Mouse (Mus musculus): ENCODE results near the gene Alyref. TPM values are rescaled to one million over a fixed set of nuclear protein-coding genes. Genes with fewer than 3 reads are reported as not detected.

Gene Alyref
- polyA plus RNA-seq, 1 experiment from 2014 or later = 820 TPM

GRCm38 (mm10) chr11:120572752-120573584 is 25.2 kb downstream of the Alyref start, which contains the start of gene P4hb:
Gene P4hb (minus strand): TSS chr11:120573253.
- Histone ChIP-seq H3K4me1 (ENCODE audit: control insufficient read depth, insufficient read depth, low read length) (peaks cover 12% of the 10 kb centered on the region), H3K27me3 (ENCODE audit: control insufficient read depth, insufficient read depth, low read length) (no peaks in the 10 kb centered on the region), H3K9me3 (ENCODE audit: control insufficient read depth, low read length) (no peaks in the 10 kb centered on the region), H3K4me3 (ENCODE audit: low read depth, low read length) (peak within 1 kb of the TSS; percentile 97), H3K27ac (ENCODE audit: low read depth, low read length) (peak within 1 kb of the TSS; percentile 89), H3K4me2 (peak within 1 kb of the TSS; percentile 57), H3K9ac (ENCODE audit: low read length) (peak within 1 kb of the TSS; percentile 96), H3K36me3 (ENCODE audit: control insufficient read depth, insufficient read depth, low read length) (peaks cover 24% of the 10 kb centered on the region)
- DNase-seq (ENCODE audit: low spot score, missing footprints) (peak; percentile 100), ATAC-seq (ENCODE audit: low FRiP score) (peak; percentile 97)
- under 1% methylated on average over 93 of the region's 94 CpGs for WGBS

- Histone ChIP-seq H3K9me3 (ENCODE audit: control insufficient read depth, low read length) (no peaks in the 10 kb centered on the region), H3K36me3 (ENCODE audit: control insufficient read depth, insufficient read depth, low read length) (peaks cover 23% of the 10 kb centered on the region)
- WGBS = under 1% methylated on average over 21 of the region's 24 CpGs
Measured at GRCm38 (mm10) chr11:120572417-120572751, 25.8 kb downstream of the Alyref start.

GRCm38 (mm10) chr11:120571754-120572416 is 26.3 kb downstream of the Alyref start:
- H3K4me2 ChIP-seq = peak overlapping the region; percentile 57
- H3K4me3 ChIP-seq (ENCODE audit: low read depth, low read length) = peak overlapping the region; percentile 97
- H3K36me3 ChIP-seq (ENCODE audit: control insufficient read depth, insufficient read depth, low read length) = peaks cover 23% of the 10 kb centered on the region
- no peak for ATAC-seq (ENCODE audit: low FRiP score)
- no peaks in the 10 kb centered on the region for H3K27me3 ChIP-seq (ENCODE audit: control insufficient read depth, insufficient read depth, low read length)
- H3K27ac ChIP-seq (ENCODE audit: low read depth, low read length) = peak overlapping the region; percentile 89; the same call in 1 of the 2 replicates
- peaks cover 12% of the 10 kb centered on the region for H3K4me1 ChIP-seq (ENCODE audit: control insufficient read depth, insufficient read depth, low read length)
- peak overlapping the region; percentile 96 for H3K9ac ChIP-seq (ENCODE audit: low read length)
- DNase-seq (ENCODE audit: low spot score, missing footprints) = peak; percentile 88
- no peaks in the 10 kb centered on the region for H3K9me3 ChIP-seq (ENCODE audit: control insufficient read depth, low read length)
- 21% methylated on average over 11 of the region's 11 CpGs for WGBS

More at GRCm38 (mm10) chr11:120572417-120572751, 25.8 kb downstream of the Alyref start:
- Histone ChIP-seq H3K27ac (ENCODE audit: low read depth, low read length) (peak overlapping the region; percentile 89), H3K27me3 (ENCODE audit: control insufficient read depth, insufficient read depth, low read length) (no peaks in the 10 kb centered on the region), H3K9ac (ENCODE audit: low read length) (peak overlapping the region; percentile 96), H3K4me2 (peak overlapping the region; percentile 57), H3K4me3 (ENCODE audit: low read depth, low read length) (peak overlapping the region; percentile 97), H3K4me1 (ENCODE audit: control insufficient read depth, insufficient read depth, low read length) (peaks cover 12% of the 10 kb centered on the region)
- ATAC-seq (ENCODE audit: low FRiP score) (peak; percentile 54), DNase-seq (ENCODE audit: low spot score, missing footprints) (no peak)

GRCm38 (mm10) chr11:120571122-120571521 is 27.0 kb downstream of the Alyref start:
- peaks cover 29% of the 10 kb centered on the region for H3K36me3 ChIP-seq (ENCODE audit: control insufficient read depth, insufficient read depth, low read length)

GRCm38 (mm10) chr11:120568324-120568723 is 29.8 kb downstream of the Alyref start:
- Histone ChIP-seq H3K9ac (ENCODE audit: low read length) (no peak overlapping the region), H3K4me1 (ENCODE audit: control insufficient read depth, insufficient read depth, low read length) (peaks cover 9% of the 10 kb centered on the region), H3K36me3 (ENCODE audit: control insufficient read depth, insufficient read depth, low read length) (peaks cover 38% of the 10 kb centered on the region), H3K9me3 (ENCODE audit: control insufficient read depth, low read length) (no peaks in the 10 kb centered on the region), H3K27me3 (ENCODE audit: control insufficient read depth, insufficient read depth, low read length) (no peaks in the 10 kb centered on the region), H3K4me2 (no peak overlapping the region), H3K27ac (ENCODE audit: low read depth, low read length) (no peak overlapping the region), H3K4me3 (ENCODE audit: low read depth, low read length) (no peak overlapping the region)
- WGBS = 96% methylated on average over 6 of the region's 6 CpGs
- DNase-seq (ENCODE audit: low spot score, missing footprints) = no peak
- no peak for ATAC-seq (ENCODE audit: low FRiP score)

More at GRCm38 (mm10) chr11:120571122-120571521, 27.0 kb downstream of the Alyref start:
- Histone ChIP-seq H3K27me3 (ENCODE audit: control insufficient read depth, insufficient read depth, low read length) (no peaks in the 10 kb centered on the region), H3K9ac (ENCODE audit: low read length) (no peak overlapping the region), H3K4me2 (peak overlapping the region; percentile 57), H3K4me3 (ENCODE audit: low read depth, low read length) (peak overlapping the region; percentile 97), H3K9me3 (ENCODE audit: control insufficient read depth, low read length) (no peaks in the 10 kb centered on the region), H3K27ac (ENCODE audit: low read depth, low read length) (no peak overlapping the region), H3K4me1 (ENCODE audit: control insufficient read depth, insufficient read depth, low read length) (peaks cover 12% of the 10 kb centered on the region)
- WGBS = 81% methylated on average over 3 of the region's 3 CpGs
- DNase-seq (ENCODE audit: low spot score, missing footprints) (no peak), ATAC-seq (ENCODE audit: low FRiP score) (no peak)

GRCm38 (mm10) chr11:120565114-120565513 is 33.1 kb downstream of the Alyref start:
- H3K4me2 ChIP-seq = no peak overlapping the region
- no peaks in the 10 kb centered on the region for H3K9me3 ChIP-seq (ENCODE audit: control insufficient read depth, low read length)
- WGBS = 89% methylated on average over 9 of the region's 9 CpGs
- H3K27ac ChIP-seq (ENCODE audit: low read depth, low read length) = no peak overlapping the region
- H3K4me1 ChIP-seq (ENCODE audit: control insufficient read depth, insufficient read depth, low read length) = no peaks in the 10 kb centered on the region
- DNase-seq (ENCODE audit: low spot score, missing footprints) (no peak), ATAC-seq (ENCODE audit: low FRiP score) (no peak)
- no peak overlapping the region for H3K9ac ChIP-seq (ENCODE audit: low read length)
- no peaks in the 10 kb centered on the region for H3K27me3 ChIP-seq (ENCODE audit: control insufficient read depth, insufficient read depth, low read length)
- no peak overlapping the region for H3K4me3 ChIP-seq (ENCODE audit: low read depth, low read length)
- H3K36me3 ChIP-seq (ENCODE audit: control insufficient read depth, insufficient read depth, low read length) = peaks cover 58% of the 10 kb centered on the region

GRCm38 (mm10) chr11:120562949-120563348 is 35.2 kb downstream of the Alyref start:
- WGBS = 94% methylated on average over 13 of the region's 13 CpGs
- no peak overlapping the region for H3K4me3 ChIP-seq (ENCODE audit: low read depth, low read length)
- ATAC-seq (ENCODE audit: low FRiP score) (no peak), DNase-seq (ENCODE audit: low spot score, missing footprints) (no peak)
- peaks cover 50% of the 10 kb centered on the region for H3K36me3 ChIP-seq (ENCODE audit: control insufficient read depth, insufficient read depth, low read length)
- H3K4me1 ChIP-seq (ENCODE audit: control insufficient read depth, insufficient read depth, low read length) = no peaks in the 10 kb centered on the region
- no peaks in the 10 kb centered on the region for H3K27me3 ChIP-seq (ENCODE audit: control insufficient read depth, insufficient read depth, low read length)
- H3K4me2 ChIP-seq = no peak overlapping the region
- no peak overlapping the region for H3K9ac ChIP-seq (ENCODE audit: low read length)
- H3K27ac ChIP-seq (ENCODE audit: low read depth, low read length) = no peak overlapping the region
- no peaks in the 10 kb centered on the region for H3K9me3 ChIP-seq (ENCODE audit: control insufficient read depth, low read length)

- ATAC-seq (ENCODE audit: low FRiP score) (no peak), DNase-seq (ENCODE audit: low spot score, missing footprints) (no peak)
- Histone ChIP-seq H3K4me1 (ENCODE audit: control insufficient read depth, insufficient read depth, low read length) (no peaks in the 10 kb centered on the region), H3K4me2 (no peak overlapping the region), H3K9me3 (ENCODE audit: control insufficient read depth, low read length) (no peaks in the 10 kb centered on the region), H3K27me3 (ENCODE audit: control insufficient read depth, insufficient read depth, low read length) (no peaks in the 10 kb centered on the region), H3K4me3 (ENCODE audit: low read depth, low read length) (no peak overlapping the region), H3K9ac (ENCODE audit: low read length) (no peak overlapping the region), H3K36me3 (ENCODE audit: control insufficient read depth, insufficient read depth, low read length) (peaks cover 40% of the 10 kb centered on the region), H3K27ac (ENCODE audit: low read depth, low read length) (no peak overlapping the region)
- 93% methylated on average over 13 of the region's 13 CpGs for WGBS
Measured at GRCm38 (mm10) chr11:120560952-120561728, 37.0 kb downstream of the Alyref start.

Measured in midbrain, embryonic 11.5 days (tissue).